Mouse (Mus musculus): ENCODE data around the gene Lmo7. TPM values are rescaled to one million over a fixed set of nuclear protein-coding genes. Genes with fewer than 3 reads are reported as not detected.

The Lmo7 gene
- polyA plus RNA-seq, 1 experiment, result 1.7 TPM

GRCm38 (mm10) chr14:101794553-101795177 lies 64.9 kb downstream of the Lmo7 start:
- TF ChIP-seq CTCF (IDR thresholded peaks at IDR 0.05; ENCODE audit: control insufficient read depth, insufficient read depth, insufficient replicate concordance, low read depth, low read length) (no peak), POLR2A (IDR thresholded peaks at IDR 0.05; ENCODE audit: control insufficient read depth, low read depth, low read length) (no peak)
- H3K4me3 ChIP-seq (ENCODE audit: control insufficient read depth, low read depth, low read length), result no peak overlapping the region
- no peak overlapping the region for H3K27ac ChIP-seq (ENCODE audit: control insufficient read depth, insufficient read depth, low read depth, low read length)
- no peaks in the 10 kb centered on the region for H3K27me3 ChIP-seq (ENCODE audit: control insufficient read depth, insufficient read depth, low read length)
- no peaks in the 10 kb centered on the region for H3K36me3 ChIP-seq (ENCODE audit: control insufficient read depth, insufficient read depth, low read length)
- no peaks in the 10 kb centered on the region for H3K4me1 ChIP-seq (ENCODE audit: control insufficient read depth, insufficient read depth, low read length)

GRCm38 (mm10) chr14:101797930-101798500 lies 68.3 kb downstream of the Lmo7 start:
- Histone ChIP-seq H3K36me3 (ENCODE audit: control insufficient read depth, insufficient read depth, low read length) (no peaks in the 10 kb centered on the region), H3K27me3 (ENCODE audit: control insufficient read depth, insufficient read depth, low read length) (no peaks in the 10 kb centered on the region), H3K4me3 (ENCODE audit: control insufficient read depth, low read depth, low read length) (no peak overlapping the region), H3K27ac (ENCODE audit: control insufficient read depth, insufficient read depth, low read depth, low read length) (no peak overlapping the region), H3K4me1 (ENCODE audit: control insufficient read depth, insufficient read depth, low read length) (no peaks in the 10 kb centered on the region)
- TF ChIP-seq POLR2A (IDR thresholded peaks at IDR 0.05; ENCODE audit: control insufficient read depth, low read depth, low read length) (no peak), CTCF (IDR thresholded peaks at IDR 0.05; ENCODE audit: control insufficient read depth, insufficient read depth, insufficient replicate concordance, low read depth, low read length) (no peak)

DNA sequence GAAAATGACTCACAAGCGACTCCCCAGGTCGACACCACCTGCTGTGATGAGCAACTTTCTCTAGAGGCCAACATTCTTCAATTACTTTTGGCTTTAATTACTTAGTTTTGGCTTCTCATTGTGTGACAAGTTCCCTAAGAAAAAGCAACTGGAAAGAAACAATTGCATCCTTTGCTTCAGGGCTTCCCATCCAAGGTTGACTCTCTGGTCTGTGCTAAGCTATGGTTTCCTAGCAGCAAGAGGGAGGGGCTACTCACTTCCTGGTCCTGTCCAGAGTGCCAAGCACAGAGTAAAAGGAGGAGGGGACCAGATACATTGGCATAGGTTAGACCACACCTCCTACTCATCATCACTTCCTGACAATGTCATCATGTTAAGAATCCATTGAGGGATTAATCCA lies 69.0 kb downstream of the Lmo7 start:
- no peak overlapping the region for H3K4me3 ChIP-seq (ENCODE audit: control insufficient read depth, low read depth, low read length)
- no peaks in the 10 kb centered on the region for H3K36me3 ChIP-seq (ENCODE audit: control insufficient read depth, insufficient read depth, low read length)
- H3K27me3 ChIP-seq (ENCODE audit: control insufficient read depth, insufficient read depth, low read length), result no peaks in the 10 kb centered on the region
- no peak overlapping the region; the same call in 1 of the 2 replicates for H3K27ac ChIP-seq (ENCODE audit: control insufficient read depth, insufficient read depth, low read depth, low read length)
- H3K4me1 ChIP-seq (ENCODE audit: control insufficient read depth, insufficient read depth, low read length), result no peaks in the 10 kb centered on the region
- TF ChIP-seq POLR2A (IDR thresholded peaks at IDR 0.05; ENCODE audit: control insufficient read depth, low read depth, low read length) (no peak), CTCF (IDR thresholded peaks at IDR 0.05; ENCODE audit: control insufficient read depth, insufficient read depth, insufficient replicate concordance, low read depth, low read length) (no peak)

- no peak overlapping the region for H3K27ac ChIP-seq (ENCODE audit: control insufficient read depth, insufficient read depth, low read depth, low read length)
- no peak overlapping the region for H3K4me3 ChIP-seq (ENCODE audit: control insufficient read depth, low read depth, low read length)
- H3K27me3 ChIP-seq (ENCODE audit: control insufficient read depth, insufficient read depth, low read length), result no peaks in the 10 kb centered on the region
- TF ChIP-seq CTCF (IDR thresholded peaks at IDR 0.05; ENCODE audit: control insufficient read depth, insufficient read depth, insufficient replicate concordance, low read depth, low read length) (no peak), POLR2A (IDR thresholded peaks at IDR 0.05; ENCODE audit: control insufficient read depth, low read depth, low read length) (no peak)
- H3K4me1 ChIP-seq (ENCODE audit: control insufficient read depth, insufficient read depth, low read length), result no peaks in the 10 kb centered on the region
- H3K36me3 ChIP-seq (ENCODE audit: control insufficient read depth, insufficient read depth, low read length), result no peaks in the 10 kb centered on the region
Measured at GRCm38 (mm10) chr14:101801674-101802073, 71.9 kb downstream of the Lmo7 start.

DNA sequence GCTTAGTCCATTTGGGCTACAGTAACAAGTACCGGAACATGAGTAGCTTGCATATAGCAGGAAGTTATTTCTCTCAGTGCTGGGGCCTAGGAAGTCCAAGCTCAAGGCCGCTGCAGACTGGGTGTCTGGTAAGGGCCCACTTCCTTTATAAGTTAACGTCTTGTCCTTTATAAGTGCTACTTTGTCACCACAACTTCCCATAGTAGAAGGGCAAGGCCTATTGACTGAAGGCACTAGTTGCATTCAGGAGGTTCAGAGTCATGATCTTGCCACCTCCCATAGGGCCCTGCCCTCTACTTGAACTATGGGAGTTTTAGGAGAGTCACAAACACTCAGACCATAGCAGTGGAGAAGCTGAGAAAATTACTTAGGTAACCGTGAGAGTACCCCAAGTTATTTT lies 74.4 kb downstream of the Lmo7 start:
- Histone ChIP-seq H3K4me1 (ENCODE audit: control insufficient read depth, insufficient read depth, low read length) (no peaks in the 10 kb centered on the region), H3K27ac (ENCODE audit: control insufficient read depth, insufficient read depth, low read depth, low read length) (no peak overlapping the region)
- TF ChIP-seq POLR2A (IDR thresholded peaks at IDR 0.05; ENCODE audit: control insufficient read depth, low read depth, low read length), result no peak
- no peak for TF ChIP-seq CTCF (IDR thresholded peaks at IDR 0.05; ENCODE audit: control insufficient read depth, insufficient read depth, insufficient replicate concordance, low read depth, low read length)

DNA sequence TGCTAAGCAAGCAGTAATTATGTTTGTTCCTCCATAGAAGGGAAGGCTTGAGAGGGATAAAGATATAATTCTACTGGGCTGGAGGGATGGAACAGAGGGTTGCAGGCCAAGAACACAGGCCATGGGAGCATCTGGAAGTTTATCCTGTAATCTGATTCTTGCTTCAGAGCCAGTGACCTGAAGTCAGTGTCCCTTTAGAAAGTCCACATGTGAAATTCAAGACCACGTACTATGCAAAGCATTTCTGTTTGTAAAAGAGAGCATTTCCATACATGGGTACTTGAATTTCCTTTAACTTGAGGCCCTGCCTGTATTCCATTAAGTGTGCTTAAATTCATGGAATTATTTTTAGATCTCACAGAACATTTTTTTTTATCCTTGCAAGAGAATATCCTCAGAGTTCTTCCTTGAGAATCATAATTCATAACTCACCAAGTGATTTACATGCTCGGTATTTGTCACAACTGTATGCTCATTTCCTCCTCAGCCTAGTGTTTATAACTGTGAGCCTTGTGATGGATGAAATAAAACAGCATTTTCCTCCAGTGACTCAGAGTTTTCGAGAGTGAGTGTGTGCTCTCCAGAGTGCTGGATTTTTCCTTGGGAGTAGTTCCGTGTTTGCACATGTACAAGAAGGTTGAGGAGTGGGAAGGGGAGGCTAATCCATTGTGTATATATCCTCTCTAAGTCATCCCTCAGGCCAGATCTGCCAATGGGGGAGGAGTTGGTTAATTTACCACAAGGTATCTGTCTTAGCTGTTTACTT lies 75.0 kb downstream of the Lmo7 start:
- Histone ChIP-seq H3K36me3 (ENCODE audit: control insufficient read depth, insufficient read depth, low read length) (no peaks in the 10 kb centered on the region), H3K27me3 (ENCODE audit: control insufficient read depth, insufficient read depth, low read length) (no peaks in the 10 kb centered on the region), H3K4me3 (ENCODE audit: control insufficient read depth, low read depth, low read length) (no peak overlapping the region), H3K27ac (ENCODE audit: control insufficient read depth, insufficient read depth, low read depth, low read length) (no peak overlapping the region), H3K4me1 (ENCODE audit: control insufficient read depth, insufficient read depth, low read length) (no peaks in the 10 kb centered on the region)
- TF ChIP-seq POLR2A (IDR thresholded peaks at IDR 0.05; ENCODE audit: control insufficient read depth, low read depth, low read length) (no peak), CTCF (IDR thresholded peaks at IDR 0.05; ENCODE audit: control insufficient read depth, insufficient read depth, insufficient replicate concordance, low read depth, low read length) (no peak)

More for the DNA sequence above, 74.4 kb downstream of the Lmo7 start:
- Histone ChIP-seq H3K36me3 (ENCODE audit: control insufficient read depth, insufficient read depth, low read length) (no peaks in the 10 kb centered on the region), H3K4me3 (ENCODE audit: control insufficient read depth, low read depth, low read length) (no peak overlapping the region), H3K27me3 (ENCODE audit: control insufficient read depth, insufficient read depth, low read length) (no peaks in the 10 kb centered on the region)

DNA sequence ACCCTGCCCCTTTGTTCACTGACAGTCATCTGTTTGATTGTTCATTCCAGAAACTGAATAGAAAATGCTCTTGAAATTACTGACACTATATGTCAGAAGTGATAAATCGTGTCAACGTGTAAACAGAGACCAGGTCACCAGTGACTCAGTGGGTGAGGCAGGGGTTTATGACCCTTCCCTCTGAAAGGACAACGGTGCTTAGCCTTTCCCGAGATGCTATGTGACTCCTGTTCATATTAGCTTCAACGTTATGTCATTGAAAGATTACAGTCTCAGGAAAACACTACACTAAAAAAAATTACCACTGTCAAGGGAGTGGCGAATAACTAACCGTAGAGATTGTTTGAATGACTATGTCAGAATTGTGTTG lies 75.6 kb downstream of the Lmo7 start:
- Histone ChIP-seq H3K4me3 (ENCODE audit: control insufficient read depth, low read depth, low read length) (no peak overlapping the region), H3K4me1 (ENCODE audit: control insufficient read depth, insufficient read depth, low read length) (no peaks in the 10 kb centered on the region), H3K36me3 (ENCODE audit: control insufficient read depth, insufficient read depth, low read length) (no peaks in the 10 kb centered on the region), H3K27me3 (ENCODE audit: control insufficient read depth, insufficient read depth, low read length) (no peaks in the 10 kb centered on the region), H3K27ac (ENCODE audit: control insufficient read depth, insufficient read depth, low read depth, low read length) (no peak overlapping the region)
- TF ChIP-seq CTCF (IDR thresholded peaks at IDR 0.05; ENCODE audit: control insufficient read depth, insufficient read depth, insufficient replicate concordance, low read depth, low read length) (no peak), POLR2A (IDR thresholded peaks at IDR 0.05; ENCODE audit: control insufficient read depth, low read depth, low read length) (no peak)
